Mouse (Mus musculus) neural tube, embryonic 13.5 days (tissue): ENCODE results near the gene Zfp874a. TPM values are rescaled to one million over a fixed set of nuclear protein-coding genes. Genes with fewer than 3 reads are reported as not detected.
"Not testable (repeated sequence)": the region's sequence is repeated elsewhere in the genome, so short reads cannot be mapped to it uniquely, and the experiment has no call there.

Experiments used
- ATAC-seq: fragments of 200-750 bp; cut with Nextera tagmentation; 2 replicates; pipeline ENCODE4 v1.8.0; 2017; ENCODE audit warnings: low read depth, mild to moderate bottlenecking, moderate TSS enrichment, moderate library complexity
- H3K27ac ChIP-seq: fragments of 300-500 bp; sonication (generic); replicated peaks from 2 replicates; pipeline ENCODE4 v1.5.1; 2015; ENCODE audit warnings: moderate library complexity, mild to moderate bottlenecking, inconsistent platforms
- H3K27me3 ChIP-seq: fragments of 300-500 bp; sonication (generic); 2 replicates; pipeline ENCODE4 v1.6.1; 2015; ENCODE audit warnings: mild to moderate bottlenecking, inconsistent platforms
- H3K36me3 ChIP-seq: fragments of 300-500 bp; sonication (generic); 2 replicates; pipeline ENCODE4 v1.6.1; 2015; ENCODE audit warnings: mild to moderate bottlenecking, inconsistent platforms
- H3K4me1 ChIP-seq: fragments of 300-500 bp; sonication (generic); replicated peaks from 2 replicates; pipeline ENCODE4 v1.6.1; 2015; ENCODE audit warnings: inconsistent platforms
- H3K4me2 ChIP-seq: fragments of 300-500 bp; sonication (generic); 2 replicates; pipeline ENCODE4 v1.6.1; 2015; ENCODE audit warnings: inconsistent platforms, mild to moderate bottlenecking, moderate library complexity
- H3K4me3 ChIP-seq: fragments of 300-500 bp; sonication (generic); 2 replicates; pipeline ENCODE4 v1.5.1; 2015; ENCODE audit warnings: mild to moderate bottlenecking, inconsistent platforms
- H3K9ac ChIP-seq: fragments of 300-500 bp; sonication (generic); 2 replicates; pipeline ENCODE4 v1.6.1; 2015; ENCODE audit warnings: moderate library complexity, mild to moderate bottlenecking, inconsistent platforms
- H3K9me3 ChIP-seq: fragments of 300-500 bp; sonication (generic); 2 replicates; pipeline ENCODE4 v1.6.1; 2016; ENCODE audit warnings: inconsistent platforms
- WGBS: fragments of 180-500 bp; shearing (Covaris S2); methylation state at CpG from one replicate; pipeline ENCODE4 v1.1.7; 2015; 5-methylcytosine and 5-hydroxymethylcytosine counted together
- polyA plus RNA-seq: library from polyadenylated mRNA; unstranded; fragments of >200 nt; fragmentation: Nextera tagmentation; extraction: Ambion mirVana; gene quantifications from 2 replicates; pipeline ENCODE4 v1.2.1, GENCODE M21; 2015

Zfp874a gene
- polyA plus RNA-seq = 5.6 and 6.5 TPM in 2 replicates

DNA sequence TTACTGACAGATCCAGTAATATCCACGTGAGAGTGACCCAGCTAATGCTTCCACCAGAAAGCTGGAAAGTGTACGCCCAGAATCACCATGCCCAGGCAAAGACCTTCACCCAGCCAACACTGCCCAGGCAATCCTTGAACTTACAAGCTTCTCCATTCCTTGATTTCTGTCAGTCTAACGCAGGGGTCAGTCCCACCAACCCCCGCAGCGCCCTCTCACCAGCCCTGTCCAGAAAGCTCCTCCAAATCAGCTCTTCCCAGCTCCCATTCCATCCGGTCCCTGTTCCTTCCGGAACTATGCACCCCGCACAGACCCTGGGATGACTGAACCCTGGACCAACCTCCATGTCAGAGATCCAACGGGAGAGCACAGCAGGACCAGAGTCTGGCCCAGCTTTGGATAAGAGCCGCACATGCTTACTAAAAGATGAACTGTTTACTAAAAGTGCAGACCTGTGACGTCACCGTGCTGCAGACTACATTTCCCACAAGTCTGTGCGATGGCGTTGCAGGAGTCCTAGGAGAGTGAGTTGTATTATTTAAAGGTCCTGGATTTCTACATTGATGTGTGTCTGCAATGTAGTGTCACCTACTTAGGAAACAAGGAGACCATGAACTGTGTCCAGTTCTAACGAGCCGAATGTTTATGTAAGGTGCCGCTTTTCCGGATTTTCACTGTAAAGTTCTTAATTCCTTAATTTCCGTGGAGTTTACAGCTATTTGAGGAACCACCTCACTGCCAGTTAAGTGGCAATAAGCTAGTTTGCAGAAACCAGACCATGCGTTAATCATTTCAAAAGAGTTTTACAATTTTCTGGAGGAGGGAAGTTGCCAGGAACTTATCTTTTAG is at the start of gene Zfp874a:
Gene Zfp874a, minus strand, starts transcription at position 453 of the 849 bp plus-strand sequence.
- ATAC-seq = peak; percentile 97
- 2% methylated on average over 20 of the region's 20 CpGs for WGBS
- Histone ChIP-seq H3K27ac (no peak within 1 kb of the TSS), H3K4me1 (peaks cover 11% of the 10 kb centered on the region), H3K4me2 (peak within 1 kb of the TSS; percentile 65), H3K9me3 (0 out of 2 replicates have a peak, but pooled peaks cover 5% of the 10 kb centered on the region), H3K4me3 (peak within 1 kb of the TSS; percentile 50), H3K27me3 (no peaks in the 10 kb centered on the region), H3K36me3 (peaks cover 16% of the 10 kb centered on the region), H3K9ac (peak within 1 kb of the TSS; percentile 74)

DNA sequence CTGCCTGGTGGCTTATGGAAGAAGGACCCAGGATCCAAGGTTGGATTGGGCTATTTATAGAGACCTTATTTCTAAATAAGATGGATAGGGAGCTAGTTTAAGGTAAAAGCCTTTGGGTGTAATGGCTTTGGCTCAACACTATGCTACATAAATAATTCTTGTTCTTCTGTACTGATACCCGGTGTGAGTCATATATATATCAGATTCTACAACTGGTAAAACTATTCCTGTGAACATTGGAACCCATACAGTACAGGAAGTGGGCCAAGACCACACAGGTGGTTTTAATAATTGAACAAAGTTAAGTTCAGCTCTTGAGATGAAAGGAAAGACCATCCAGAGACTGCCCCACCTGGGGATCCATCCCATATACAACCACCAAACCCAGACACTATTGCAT is 49.5 kb upstream of the Zfp874a start:
- H3K27ac ChIP-seq = no peak overlapping the region
- no peak overlapping the region for H3K9ac ChIP-seq
- WGBS = 80% methylated on average over 1 of the region's 1 CpGs
- H3K9me3 ChIP-seq = no peaks in the 10 kb centered on the region
- H3K36me3 ChIP-seq = peaks cover 3% of the 10 kb centered on the region
- H3K27me3 ChIP-seq = no peaks in the 10 kb centered on the region
- H3K4me1 ChIP-seq = peaks cover 8% of the 10 kb centered on the region
- no peak overlapping the region for H3K4me3 ChIP-seq
- ATAC-seq = peak; percentile 28; the same call in 1 of the 2 replicates
- H3K4me2 ChIP-seq = peak overlapping the region; percentile 76; the same call in 1 of the 2 replicates

DNA sequence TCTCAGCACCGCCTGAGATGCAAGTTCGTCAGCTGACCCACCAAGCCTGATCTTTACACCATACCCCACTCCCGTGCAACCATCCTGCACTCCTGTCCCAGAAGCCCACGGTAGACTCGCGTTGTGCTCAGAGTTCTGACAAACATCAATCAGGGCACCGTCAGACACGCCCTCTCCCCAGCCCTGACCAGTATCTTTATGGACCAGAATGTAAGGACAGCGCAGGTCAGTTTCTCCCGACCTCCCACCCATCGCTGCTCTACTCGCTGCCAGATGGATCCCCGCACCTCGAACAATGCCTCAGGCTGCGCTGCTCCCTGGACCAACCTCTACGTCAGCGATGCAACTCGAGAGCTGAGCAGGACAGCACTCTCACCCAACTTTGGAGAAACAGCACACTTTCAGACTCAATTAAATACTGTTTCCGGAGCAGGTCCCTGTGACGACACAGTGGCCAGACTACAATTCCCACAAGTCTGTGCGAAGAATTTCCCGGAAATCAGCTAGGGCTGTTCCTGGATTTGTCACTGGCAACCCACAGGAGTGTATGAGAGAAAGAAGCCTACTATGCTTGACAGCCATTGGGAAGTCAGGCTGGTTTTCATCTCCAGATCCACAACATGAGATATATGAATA is 48.8 kb upstream of the Zfp874a start, which contains the start of gene Zfp58:
Gene Zfp58, minus strand, starts transcription at position 472 of the 636 bp plus-strand sequence.
- Histone ChIP-seq H3K27ac (peak within 1 kb of the TSS; percentile 46; the same call in 1 of the 2 replicates), H3K4me2 (peak within 1 kb of the TSS; percentile 76), H3K9me3 (no peaks in the 10 kb centered on the region), H3K27me3 (no peaks in the 10 kb centered on the region), H3K9ac (peak within 1 kb of the TSS; percentile 82), H3K36me3 (peaks cover 9% of the 10 kb centered on the region), H3K4me1 (peaks cover 8% of the 10 kb centered on the region), H3K4me3 (peak within 1 kb of the TSS; percentile 83)
- under 1% methylated on average over 22 of the region's 22 CpGs for WGBS
- peak; percentile 98 for ATAC-seq

DNA sequence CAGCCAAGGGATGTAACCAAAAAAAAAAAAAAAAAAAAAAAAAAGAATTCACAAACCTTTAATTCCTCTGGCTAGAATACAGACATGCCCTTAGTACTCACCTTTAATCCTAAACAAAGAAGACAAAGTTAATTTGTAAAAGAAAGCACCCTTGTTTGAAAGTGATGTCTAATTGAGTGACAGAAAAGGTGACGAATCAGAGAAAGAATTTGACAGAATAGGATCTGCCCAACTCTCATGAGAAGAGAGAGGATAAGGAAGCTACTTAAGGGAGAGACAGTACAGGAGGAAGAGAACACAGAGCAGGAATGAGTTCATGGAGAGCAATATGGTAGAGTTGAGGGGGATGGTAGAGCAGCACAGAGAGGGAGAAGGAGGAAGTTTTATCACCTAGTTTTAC is 44.2 kb upstream of the Zfp874a start:
- WGBS = 97% methylated on average over 1 of the region's 1 CpGs
- H3K4me3 ChIP-seq = no peak overlapping the region
- H3K4me2 ChIP-seq = no peak overlapping the region
- no peak overlapping the region for H3K27ac ChIP-seq
- H3K9me3 ChIP-seq = peaks cover 16% of the 10 kb centered on the region
- H3K36me3 ChIP-seq = peaks cover 52% of the 10 kb centered on the region
- peaks cover 8% of the 10 kb centered on the region for H3K4me1 ChIP-seq
- no peak for ATAC-seq
- H3K9ac ChIP-seq = no peak overlapping the region
- no peaks in the 10 kb centered on the region for H3K27me3 ChIP-seq

DNA sequence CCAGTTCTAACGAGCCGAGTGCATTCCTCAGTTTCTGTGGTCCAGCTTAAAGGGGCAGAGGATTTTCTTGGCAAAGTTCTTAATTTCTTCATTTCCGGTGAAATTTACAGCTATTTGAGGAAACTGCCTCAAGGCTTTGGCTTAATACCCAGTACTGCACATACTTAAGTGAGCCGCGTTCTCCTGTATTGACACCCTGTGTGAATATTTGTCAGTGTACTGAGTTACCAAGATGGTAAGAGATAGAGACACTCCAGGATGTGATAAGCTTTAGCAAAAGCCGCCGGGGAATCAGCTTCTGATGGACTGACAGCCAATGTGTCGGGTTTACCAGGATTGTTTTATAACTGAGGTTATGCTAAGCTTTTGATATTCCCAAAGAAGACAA is 33.0 kb upstream of the Zfp874a start:
- Histone ChIP-seq H3K36me3 (peaks cover 17% of the 10 kb centered on the region), H3K9me3 (no peaks in the 10 kb centered on the region), H3K27ac (no peak overlapping the region), H3K4me1 (peaks cover 13% of the 10 kb centered on the region), H3K9ac (peak overlapping the region; percentile 67), H3K27me3 (no peaks in the 10 kb centered on the region), H3K4me3 (peak overlapping the region; percentile 59), H3K4me2 (peak overlapping the region; percentile 62)
- ATAC-seq = peak; percentile 68
- WGBS = 46% methylated on average over 8 of the region's 8 CpGs

DNA sequence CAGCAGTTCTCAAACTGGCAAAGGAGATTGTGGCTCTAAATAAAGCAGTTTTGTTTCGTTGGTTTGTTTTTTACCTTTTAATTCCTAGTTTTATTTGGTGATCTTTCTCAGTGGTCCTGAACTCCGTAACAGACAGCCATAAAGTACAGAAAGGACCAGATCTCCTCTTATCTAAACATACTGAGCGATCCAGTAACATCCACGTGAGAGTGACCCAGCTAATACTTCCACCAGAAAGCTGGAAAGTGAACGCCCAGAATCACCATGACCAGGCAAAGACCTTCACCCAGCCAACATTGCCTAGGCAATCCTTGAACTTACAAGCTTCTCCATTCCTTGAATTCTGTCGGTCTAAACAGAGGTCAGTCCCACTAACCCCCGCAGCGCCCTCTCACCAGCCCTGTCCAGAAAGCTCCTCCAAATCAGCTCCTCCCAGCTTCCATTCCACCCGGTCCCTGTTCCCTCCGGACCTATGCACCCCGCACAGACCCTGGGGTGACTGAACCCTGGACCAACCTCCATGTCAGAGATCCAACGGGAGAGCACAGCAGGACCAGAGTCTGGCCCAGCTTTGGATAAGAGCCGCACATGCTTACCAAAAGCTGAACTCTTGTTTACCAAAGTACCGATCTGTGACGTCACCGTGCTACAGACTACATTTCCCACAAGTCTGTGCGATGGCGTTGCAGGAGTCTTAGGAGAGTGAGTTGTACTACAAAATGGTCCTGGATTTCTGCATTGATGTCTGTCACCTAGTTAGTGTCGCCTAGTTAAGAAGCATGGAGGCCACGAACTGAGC is 32.4 kb upstream of the Zfp874a start, which contains the start of gene Zfp874b:
Gene Zfp874b, minus strand, starts transcription at position 634 of the 799 bp plus-strand sequence.
- WGBS = 6% methylated on average over 20 of the region's 20 CpGs
- H3K27ac ChIP-seq = no peak within 1 kb of the TSS
- H3K4me2 ChIP-seq = peak within 1 kb of the TSS; percentile 62

DNA sequence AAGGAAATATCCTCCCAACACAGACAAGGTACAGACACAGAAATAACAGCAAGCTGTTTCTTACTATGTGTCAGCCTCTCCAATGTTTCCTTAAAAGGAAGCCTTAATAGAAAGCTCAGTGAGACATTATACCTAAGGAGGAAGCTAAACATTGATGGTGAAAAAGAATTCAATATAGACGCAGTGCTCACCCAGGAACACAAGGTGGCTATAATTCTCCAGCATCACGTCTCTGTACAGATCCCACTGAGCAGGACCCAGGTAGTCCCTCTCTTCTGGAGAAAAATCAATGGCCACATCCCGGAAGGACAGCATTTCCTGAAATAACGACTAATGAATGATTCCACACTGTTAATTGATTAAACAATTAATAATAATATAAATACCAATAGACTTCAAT is 30.1 kb upstream of the Zfp874a start:
- no peak for ATAC-seq
- Histone ChIP-seq H3K4me2 (no peak overlapping the region), H3K27me3 (no peaks in the 10 kb centered on the region), H3K9me3 (no peaks in the 10 kb centered on the region), H3K4me3 (no peak overlapping the region), H3K4me1 (peaks cover 13% of the 10 kb centered on the region), H3K36me3 (no peaks in the 10 kb centered on the region), H3K27ac (no peak overlapping the region), H3K9ac (no peak overlapping the region)
- WGBS = 72% methylated on average over 4 of the region's 4 CpGs

More for the DNA sequence above, 32.4 kb upstream of the Zfp874a start, which contains the start of gene Zfp874b:
- peak within 1 kb of the TSS; percentile 67 for H3K9ac ChIP-seq
- peaks cover 13% of the 10 kb centered on the region for H3K4me1 ChIP-seq
- ATAC-seq = peak; percentile 97
- no peaks in the 10 kb centered on the region for H3K9me3 ChIP-seq
- peak within 1 kb of the TSS; percentile 59 for H3K4me3 ChIP-seq
- no peaks in the 10 kb centered on the region for H3K27me3 ChIP-seq
- H3K36me3 ChIP-seq = peaks cover 12% of the 10 kb centered on the region

DNA sequence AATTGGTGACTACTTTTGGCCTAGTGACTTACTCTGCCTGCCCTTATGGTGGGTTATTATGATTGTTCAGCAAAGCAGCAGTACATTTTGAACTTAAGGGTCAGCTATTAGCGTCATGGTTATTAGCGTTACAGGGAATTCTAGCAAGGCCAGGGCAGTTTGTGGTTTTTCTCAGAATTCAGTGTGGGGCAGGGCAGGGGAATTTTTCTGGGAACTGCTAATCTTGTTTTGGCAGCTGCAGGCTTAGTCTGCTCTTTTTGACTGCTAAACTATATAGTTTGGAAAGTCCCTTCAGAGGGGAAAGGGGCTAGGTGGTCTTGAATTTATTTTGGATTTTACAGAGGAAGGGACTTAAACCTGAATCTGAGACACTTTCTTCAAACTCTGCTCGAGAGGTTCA is 17.9 kb upstream of the Zfp874a start:
- H3K27ac ChIP-seq = no peak overlapping the region
- WGBS = 88% methylated on average over 3 of the region's 3 CpGs

DNA sequence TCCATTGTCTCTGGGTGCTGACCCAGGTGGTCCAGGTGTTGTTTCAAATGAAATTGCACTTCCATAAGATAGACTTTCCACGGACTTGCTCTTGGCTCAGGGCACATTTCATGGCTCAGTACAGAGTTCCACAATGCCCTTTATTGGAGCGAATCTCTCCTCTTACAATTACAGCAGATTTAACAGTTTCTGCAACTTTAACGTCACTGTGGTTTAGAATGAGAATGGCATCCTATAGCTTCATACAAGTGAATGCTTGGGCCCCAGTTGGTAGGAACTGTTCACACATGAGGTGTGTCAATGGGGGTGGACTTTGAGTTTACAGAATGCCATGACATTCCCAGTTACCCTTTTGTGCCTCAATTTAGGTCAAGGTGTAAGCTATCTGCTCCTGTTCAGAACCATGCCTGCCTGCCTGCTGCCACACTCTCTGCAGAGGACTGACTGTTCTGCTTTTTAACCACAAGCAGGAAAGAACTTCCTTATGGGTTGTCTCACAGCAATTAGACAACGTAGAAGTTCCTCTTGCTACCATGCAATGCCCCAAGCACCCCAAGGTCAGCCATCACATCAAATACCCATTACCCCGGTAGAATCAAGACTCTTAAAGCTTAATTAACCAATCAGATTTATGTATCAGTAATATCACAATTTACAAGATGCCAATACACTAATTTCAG is 12.2 kb upstream of the Zfp874a start:
- H3K9ac ChIP-seq, H3K27ac ChIP-seq, H3K4me2 ChIP-seq, H3K9me3 ChIP-seq, H3K4me3 ChIP-seq, H3K36me3 ChIP-seq, ATAC-seq, H3K27me3 ChIP-seq, H3K4me1 ChIP-seq: not testable (repeated sequence)
- WGBS = 88% methylated on average over 3 of the region's 5 CpGs

More for the DNA sequence above, 17.9 kb upstream of the Zfp874a start:
- no peaks in the 10 kb centered on the region for H3K27me3 ChIP-seq
- no peak overlapping the region for H3K9ac ChIP-seq
- H3K4me1 ChIP-seq = no peaks in the 10 kb centered on the region
- H3K4me3 ChIP-seq = no peak overlapping the region
- H3K36me3 ChIP-seq = peaks cover 25% of the 10 kb centered on the region
- H3K9me3 ChIP-seq = no peaks in the 10 kb centered on the region
- no peak for ATAC-seq
- no peak overlapping the region for H3K4me2 ChIP-seq

DNA sequence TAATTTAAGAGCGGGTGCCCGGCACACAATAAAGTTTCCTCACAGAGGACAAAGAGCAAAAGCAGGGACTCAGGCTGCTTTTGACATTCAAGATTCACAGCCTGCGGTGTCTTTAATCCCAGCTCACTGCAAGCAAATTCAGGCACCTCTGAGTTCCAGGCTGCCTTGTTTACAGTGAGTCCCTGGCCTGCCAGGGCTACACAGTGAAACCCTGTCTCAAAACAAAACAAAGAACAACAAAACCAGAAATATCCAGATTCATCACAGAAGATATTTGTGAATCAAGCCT is 541 bp upstream of the Zfp874a start:
- ATAC-seq = peak; percentile 62; the same call in 1 of the 2 replicates
- H3K4me2 ChIP-seq = peak overlapping the region; percentile 65
- no peaks in the 10 kb centered on the region for H3K27me3 ChIP-seq
- WGBS = 2% methylated on average over 3 of the region's 3 CpGs
- 0 out of 2 replicates have a peak, but pooled peaks cover 3% of the 10 kb centered on the region for H3K9me3 ChIP-seq
- H3K36me3 ChIP-seq = peaks cover 11% of the 10 kb centered on the region
- peak overlapping the region; percentile 50 for H3K4me3 ChIP-seq
- peaks cover 11% of the 10 kb centered on the region for H3K4me1 ChIP-seq
- H3K27ac ChIP-seq = no peak overlapping the region
- H3K9ac ChIP-seq = peak overlapping the region; percentile 74

DNA sequence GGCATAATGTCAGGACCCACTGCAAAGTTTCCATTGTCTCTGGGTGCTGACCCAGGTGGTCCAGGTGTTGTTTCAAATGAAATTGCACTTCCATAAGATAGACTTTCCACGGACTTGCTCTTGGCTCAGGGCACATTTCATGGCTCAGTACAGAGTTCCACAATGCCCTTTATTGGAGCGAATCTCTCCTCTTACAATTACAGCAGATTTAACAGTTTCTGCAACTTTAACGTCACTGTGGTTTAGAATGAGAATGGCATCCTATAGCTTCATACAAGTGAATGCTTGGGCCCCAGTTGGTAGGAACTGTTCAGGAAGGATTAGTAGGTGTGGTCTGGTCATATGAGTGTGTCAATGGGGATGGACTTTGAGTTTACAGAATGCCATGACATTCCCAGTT is 14.3 kb downstream of the Zfp874a start:
- not testable (repeated sequence) for H3K4me2 ChIP-seq, H3K27me3 ChIP-seq, H3K4me1 ChIP-seq, H3K9ac ChIP-seq, ATAC-seq, H3K4me3 ChIP-seq, H3K27ac ChIP-seq, H3K9me3 ChIP-seq
- peaks cover 11% of the 10 kb centered on the region for H3K36me3 ChIP-seq
- 93% methylated on average over 1 of the region's 3 CpGs for WGBS
